In the genomic region with DNA sequence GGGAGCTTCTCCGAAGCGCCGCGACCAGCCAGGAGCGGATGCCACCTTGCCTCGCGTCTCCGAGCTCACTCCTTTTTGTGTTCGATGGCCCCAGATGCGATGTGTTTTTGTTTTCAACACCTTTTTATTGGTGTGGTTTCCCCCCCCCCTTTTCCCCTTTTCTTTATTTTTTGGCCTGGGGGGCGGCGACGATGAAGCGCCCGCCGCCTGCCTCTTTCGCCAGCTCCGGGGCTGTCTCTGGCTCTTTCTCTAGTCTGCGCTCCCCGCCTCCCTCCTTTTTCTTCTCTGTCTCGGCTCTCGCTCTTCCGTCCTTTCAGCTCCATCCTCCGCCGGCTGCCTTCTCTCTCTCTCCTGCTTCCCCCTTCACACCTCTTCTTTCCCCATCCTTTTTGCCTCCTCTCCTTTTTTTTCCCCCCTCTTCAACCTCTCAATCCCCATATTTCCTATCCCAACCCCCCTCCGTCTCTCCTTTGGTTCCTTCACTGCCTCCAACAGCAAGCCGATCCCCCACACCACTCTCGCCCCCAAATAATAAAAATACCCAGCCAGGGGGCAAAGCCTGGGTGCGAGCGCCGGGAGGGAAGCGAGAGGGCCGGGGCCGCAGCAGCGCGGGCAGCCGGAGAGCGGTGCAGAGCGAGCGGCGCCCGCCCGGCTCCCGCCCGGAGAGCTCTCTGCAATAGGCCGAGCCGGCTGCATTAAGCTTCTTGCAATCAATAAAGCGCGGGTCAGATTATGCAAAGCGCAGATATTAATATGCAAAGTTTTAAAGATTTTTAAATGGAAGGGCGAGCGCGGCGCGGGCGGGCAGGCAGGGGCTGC, we compare ENCODE assay signal across 1 mouse cellular context.
TF ChIP-seq lines count a peak whose summit lies in the region.

No protein-coding gene starts in this region.

TF ChIP-seq in CH12.LX, 34 proteins besides CTCF, POLR2A, EP300 and RAD21 (continued from another document):
- TF ChIP-seq JUND (conservative IDR thresholded peaks at IDR 0.05; ENCODE audit: low read depth, low read length) = no peak
- no peak for TF ChIP-seq JUN (IDR thresholded peaks at IDR 0.05; ENCODE audit: insufficient read depth, low read depth, low read length)
- TF ChIP-seq IRF4 (IDR thresholded peaks at IDR 0.05; ENCODE audit: low read depth, low read length) = no peak
- TF ChIP-seq POLR2AphosphoS2 (IDR thresholded peaks at IDR 0.05; ENCODE audit: low read depth, low read length) = no peak
- TF ChIP-seq NELFE (IDR thresholded peaks at IDR 0.05; ENCODE audit: low read depth, low read length) = no peak
- TF ChIP-seq USF2 (conservative IDR thresholded peaks at IDR 0.05; ENCODE audit: low read depth, low read length) = no peak
- TF ChIP-seq RCOR1 (conservative IDR thresholded peaks at IDR 0.05; ENCODE audit: low read depth, low read length) = no peak
